Mouse (Mus musculus): Measurements from ENCODE around the gene Exoc4. TPM values are rescaled to one million over a fixed set of nuclear protein-coding genes. Genes with fewer than 3 reads are reported as not detected.

Gene Exoc4
- polyA plus RNA-seq, 1 experiment from 2014 or later: 39.2 TPM

- Histone ChIP-seq H3K36me3 (replicated peaks) (peaks cover 4% of the 10 kb centered on the region), H3K4me3 (no peak overlapping the region), H3K27me3 (ENCODE audit: poor library complexity, severe bottlenecking) (no peaks in the 10 kb centered on the region), H3K9me3 (no peaks in the 10 kb centered on the region), H3K4me1 (peaks cover 9% of the 10 kb centered on the region), H3K27ac (no peak overlapping the region)
- no peak for DNase-seq (ENCODE audit: extremely low spot score, low spot score)
- 87% methylated on average over 3 of the region's 3 CpGs for WGBS
These were observed 254.5 kb downstream of the Exoc4 start for GRCm38 (mm10) chr6:33503381-33503780.

GRCm38 (mm10) chr6:33507134-33507533 lies 258.2 kb downstream of the Exoc4 start:
- H3K9me3 ChIP-seq: no peaks in the 10 kb centered on the region
- no peak overlapping the region for H3K27ac ChIP-seq
- peaks cover 5% of the 10 kb centered on the region for H3K4me1 ChIP-seq
- no peaks in the 10 kb centered on the region for H3K27me3 ChIP-seq (ENCODE audit: poor library complexity, severe bottlenecking)
- H3K4me3 ChIP-seq: no peak overlapping the region
- DNase-seq (ENCODE audit: extremely low spot score, low spot score): no peak
- H3K36me3 ChIP-seq (replicated peaks): no peaks in the 10 kb centered on the region

GRCm38 (mm10) chr6:33515391-33515790 lies 266.5 kb downstream of the Exoc4 start:
- Histone ChIP-seq H3K4me3 (no peak overlapping the region), H3K9me3 (no peaks in the 10 kb centered on the region), H3K27me3 (ENCODE audit: poor library complexity, severe bottlenecking) (no peaks in the 10 kb centered on the region), H3K27ac (0 out of 2 replicates have a peak overlapping the region, but pooled peaks have one; percentile 58), H3K36me3 (replicated peaks) (no peaks in the 10 kb centered on the region), H3K4me1 (peaks cover 23% of the 10 kb centered on the region)
- DNase-seq (ENCODE audit: extremely low spot score, low spot score): no peak
- 70% methylated on average over 4 of the region's 4 CpGs for WGBS

- Histone ChIP-seq H3K4me3 (no peak overlapping the region), H3K9me3 (no peaks in the 10 kb centered on the region), H3K27ac (no peak overlapping the region), H3K27me3 (ENCODE audit: poor library complexity, severe bottlenecking) (no peaks in the 10 kb centered on the region), H3K36me3 (replicated peaks) (no peaks in the 10 kb centered on the region), H3K4me1 (peaks cover 23% of the 10 kb centered on the region)
- 87% methylated on average over 6 of the region's 6 CpGs for WGBS
- DNase-seq (ENCODE audit: extremely low spot score, low spot score): no peak
These were observed 267.9 kb downstream of the Exoc4 start for GRCm38 (mm10) chr6:33516798-33517197.

- no peak for DNase-seq (ENCODE audit: extremely low spot score, low spot score)
- peaks cover 23% of the 10 kb centered on the region for H3K4me1 ChIP-seq
- H3K9me3 ChIP-seq: no peaks in the 10 kb centered on the region
- H3K4me3 ChIP-seq: no peak overlapping the region
- no peak overlapping the region for H3K27ac ChIP-seq
- H3K36me3 ChIP-seq (replicated peaks): no peaks in the 10 kb centered on the region
- WGBS: 56% methylated on average over 5 of the region's 5 CpGs
- H3K27me3 ChIP-seq (ENCODE audit: poor library complexity, severe bottlenecking): no peaks in the 10 kb centered on the region
These were observed 269.1 kb downstream of the Exoc4 start for GRCm38 (mm10) chr6:33517890-33518410.

GRCm38 (mm10) chr6:33525695-33526366 lies 276.9 kb downstream of the Exoc4 start:
- DNase-seq (ENCODE audit: extremely low spot score, low spot score): no peak
- Histone ChIP-seq H3K4me3 (no peak overlapping the region), H3K4me1 (no peaks in the 10 kb centered on the region), H3K27ac (no peak overlapping the region), H3K9me3 (no peaks in the 10 kb centered on the region), H3K27me3 (ENCODE audit: poor library complexity, severe bottlenecking) (no peaks in the 10 kb centered on the region), H3K36me3 (replicated peaks) (no peaks in the 10 kb centered on the region)
- 94% methylated on average over 7 of the region's 7 CpGs for WGBS

- no peaks in the 10 kb centered on the region for H3K9me3 ChIP-seq
- H3K4me1 ChIP-seq: no peaks in the 10 kb centered on the region
- H3K4me3 ChIP-seq: no peak overlapping the region
- 77% methylated on average over 1 of the region's 1 CpGs for WGBS
- no peak overlapping the region for H3K27ac ChIP-seq
- no peak for DNase-seq (ENCODE audit: extremely low spot score, low spot score)
- H3K36me3 ChIP-seq (replicated peaks): no peaks in the 10 kb centered on the region
- H3K27me3 ChIP-seq (ENCODE audit: poor library complexity, severe bottlenecking): no peaks in the 10 kb centered on the region
These were observed 291.5 kb downstream of the Exoc4 start for GRCm38 (mm10) chr6:33540356-33540755.

GRCm38 (mm10) chr6:33542712-33543111 lies 293.8 kb downstream of the Exoc4 start:
- WGBS: 88% methylated on average over 6 of the region's 6 CpGs
- Histone ChIP-seq H3K27ac (no peak overlapping the region), H3K36me3 (replicated peaks) (no peaks in the 10 kb centered on the region), H3K9me3 (no peaks in the 10 kb centered on the region), H3K4me3 (no peak overlapping the region), H3K4me1 (no peaks in the 10 kb centered on the region), H3K27me3 (ENCODE audit: poor library complexity, severe bottlenecking) (no peaks in the 10 kb centered on the region)
- DNase-seq (ENCODE audit: extremely low spot score, low spot score): no peak

GRCm38 (mm10) chr6:33551934-33552333 lies 303.0 kb downstream of the Exoc4 start:
- WGBS: 86% methylated on average over 4 of the region's 4 CpGs
- no peaks in the 10 kb centered on the region for H3K9me3 ChIP-seq
- no peak overlapping the region for H3K27ac ChIP-seq

GRCm38 (mm10) chr6:33560925-33561324 lies 312.0 kb downstream of the Exoc4 start:
- DNase-seq (ENCODE audit: extremely low spot score, low spot score): no peak
- no peak overlapping the region for H3K27ac ChIP-seq
- no peaks in the 10 kb centered on the region for H3K27me3 ChIP-seq (ENCODE audit: poor library complexity, severe bottlenecking)
- WGBS: 94% methylated on average over 1 of the region's 1 CpGs
- no peaks in the 10 kb centered on the region for H3K9me3 ChIP-seq
- no peak overlapping the region for H3K4me3 ChIP-seq
- no peaks in the 10 kb centered on the region for H3K36me3 ChIP-seq (replicated peaks)
- H3K4me1 ChIP-seq: no peaks in the 10 kb centered on the region

More at GRCm38 (mm10) chr6:33551934-33552333, 303.0 kb downstream of the Exoc4 start:
- no peak overlapping the region for H3K4me3 ChIP-seq
- H3K36me3 ChIP-seq (replicated peaks): no peaks in the 10 kb centered on the region
- H3K27me3 ChIP-seq (ENCODE audit: poor library complexity, severe bottlenecking): no peaks in the 10 kb centered on the region
- no peak for DNase-seq (ENCODE audit: extremely low spot score, low spot score)
- H3K4me1 ChIP-seq: peaks cover 8% of the 10 kb centered on the region

GRCm38 (mm10) chr6:33561911-33562310 lies 313.0 kb downstream of the Exoc4 start:
- Histone ChIP-seq H3K27me3 (ENCODE audit: poor library complexity, severe bottlenecking) (no peaks in the 10 kb centered on the region), H3K4me1 (no peaks in the 10 kb centered on the region), H3K9me3 (no peaks in the 10 kb centered on the region), H3K36me3 (replicated peaks) (no peaks in the 10 kb centered on the region), H3K4me3 (no peak overlapping the region), H3K27ac (no peak overlapping the region)
- DNase-seq (ENCODE audit: extremely low spot score, low spot score): no peak
- WGBS: 91% methylated on average over 2 of the region's 2 CpGs

GRCm38 (mm10) chr6:33575947-33576346 lies 327.1 kb downstream of the Exoc4 start:
- no peak overlapping the region for H3K27ac ChIP-seq
- 91% methylated on average over 4 of the region's 4 CpGs for WGBS
- no peak overlapping the region for H3K4me3 ChIP-seq
- no peaks in the 10 kb centered on the region for H3K36me3 ChIP-seq (replicated peaks)
- DNase-seq (ENCODE audit: extremely low spot score, low spot score): no peak
- no peaks in the 10 kb centered on the region for H3K27me3 ChIP-seq (ENCODE audit: poor library complexity, severe bottlenecking)
- peaks cover 7% of the 10 kb centered on the region for H3K4me1 ChIP-seq
- no peaks in the 10 kb centered on the region for H3K9me3 ChIP-seq

GRCm38 (mm10) chr6:33608469-33608868 lies 359.6 kb downstream of the Exoc4 start:
- H3K4me1 ChIP-seq: no peaks in the 10 kb centered on the region
- no peaks in the 10 kb centered on the region for H3K27me3 ChIP-seq (ENCODE audit: poor library complexity, severe bottlenecking)
- 89% methylated on average over 4 of the region's 4 CpGs for WGBS
- H3K4me3 ChIP-seq: no peak overlapping the region
- DNase-seq (ENCODE audit: extremely low spot score, low spot score): no peak
- no peaks in the 10 kb centered on the region for H3K9me3 ChIP-seq
- no peaks in the 10 kb centered on the region for H3K36me3 ChIP-seq (replicated peaks)
- no peak overlapping the region for H3K27ac ChIP-seq

Measured in forebrain, embryonic 10.5 days (tissue).